Mouse (Mus musculus) skeletal muscle tissue, adult 2 months (tissue): ENCODE measurements around the gene Zfp365.
A peak's percentile ranks its signal among the peaks of the same experiment; 100 is the strongest.

Experiments
- DNase-seq: peaks from one replicate; pipeline ENCODE4 v3.0.0-alpha.2; 2012; ENCODE audit warnings: low read depth, low spot score

The Zfp365 gene

GRCm38 (mm10) chr10:67841596-67841995 is 70.9 kb downstream of the Zfp365 start:
- DNase-seq: no peak

GRCm38 (mm10) chr10:67840735-67841134 is 71.7 kb downstream of the Zfp365 start:
- DNase-seq: no peak

GRCm38 (mm10) chr10:67839156-67839555 is 73.3 kb downstream of the Zfp365 start:
- DNase-seq: peak; percentile 75

- DNase-seq: peak; percentile 65
These were observed 76.0 kb downstream of the Zfp365 start for GRCm38 (mm10) chr10:67836426-67836825.
